Mouse (Mus musculus) neural tube, embryonic 12.5 days (tissue): Measurements from ENCODE around the gene Rpl27a. TPM values are rescaled to one million over a fixed set of nuclear protein-coding genes. Genes with fewer than 3 reads are reported as not detected.

Experiments used
- ATAC-seq: fragments of 200-750 bp; cut with Nextera tagmentation; 2 replicates; pipeline ENCODE4 v1.8.0; 2017; ENCODE audit warnings: low read depth, mild to moderate bottlenecking, moderate TSS enrichment, moderate library complexity; ENCODE audit not compliant: low FRiP score
- H3K27ac ChIP-seq: fragments of 300-500 bp; sonication (generic); 2 replicates; pipeline ENCODE4 v1.5.1; 2016
- H3K27me3 ChIP-seq: fragments of 300-500 bp; sonication (generic); replicated peaks from 2 replicates; pipeline ENCODE4 v1.6.1; 2016; ENCODE audit warnings: mild to moderate bottlenecking
- H3K36me3 ChIP-seq: fragments of 300-500 bp; sonication (generic); 2 replicates; pipeline ENCODE4 v1.6.1; 2016; ENCODE audit warnings: mild to moderate bottlenecking
- H3K4me1 ChIP-seq: fragments of 300-500 bp; sonication (generic); 2 replicates; pipeline ENCODE4 v1.6.1; 2016
- H3K4me2 ChIP-seq: fragments of 300-500 bp; sonication (generic); replicated peaks from 2 replicates; pipeline ENCODE4 v1.6.1; 2016; ENCODE audit warnings: mild to moderate bottlenecking
- H3K4me3 ChIP-seq: fragments of 300-500 bp; sonication (generic); 2 replicates; pipeline ENCODE4 v1.5.1; 2016
- H3K9ac ChIP-seq: fragments of 300-500 bp; sonication (generic); 2 replicates; pipeline ENCODE4 v1.6.1; 2016; ENCODE audit warnings: mild to moderate bottlenecking
- H3K9me3 ChIP-seq: fragments of 300-500 bp; sonication (generic); 2 replicates; pipeline ENCODE4 v1.6.1; 2016; ENCODE audit warnings: mild to moderate bottlenecking
- WGBS: fragments of 180-500 bp; shearing (Covaris S2); methylation state at CpG from one replicate; pipeline ENCODE4 v1.1.7; 2016; 5-methylcytosine and 5-hydroxymethylcytosine counted together
- polyA plus RNA-seq: library from polyadenylated mRNA; unstranded; fragments of >200 nt; fragmentation: Nextera tagmentation; extraction: Ambion mirVana; gene quantifications from 2 replicates; pipeline ENCODE4 v1.2.1, GENCODE M21; 2016

The Rpl27a gene
- polyA plus RNA-seq, 1 experiment from 2014 or later: 88.0 TPM

GRCm38 (mm10) chr7:109528356-109528755 is 9.4 kb downstream of the Rpl27a start:
- Histone ChIP-seq H3K4me3 (no peak overlapping the region), H3K27me3 (no peaks in the 10 kb centered on the region), H3K36me3 (peaks cover 67% of the 10 kb centered on the region), H3K9me3 (no peaks in the 10 kb centered on the region), H3K27ac (no peak overlapping the region), H3K9ac (no peak overlapping the region), H3K4me1 (no peaks in the 10 kb centered on the region), H3K4me2 (no peak overlapping the region)
- 16% methylated on average over 3 of the region's 3 CpGs for WGBS
- ATAC-seq: peak; percentile 80

- 84% methylated on average over 2 of the region's 2 CpGs for WGBS
- H3K36me3 ChIP-seq: peaks cover 60% of the 10 kb centered on the region
- no peak overlapping the region for H3K9ac ChIP-seq
- no peaks in the 10 kb centered on the region for H3K4me1 ChIP-seq
- no peak overlapping the region for H3K27ac ChIP-seq
- H3K27me3 ChIP-seq: no peaks in the 10 kb centered on the region
- H3K4me3 ChIP-seq: no peak overlapping the region
- H3K4me2 ChIP-seq: no peak overlapping the region
- no peaks in the 10 kb centered on the region for H3K9me3 ChIP-seq
- ATAC-seq: no peak
Observed at GRCm38 (mm10) chr7:109529741-109530140, 10.8 kb downstream of the Rpl27a start.

- no peaks in the 10 kb centered on the region for H3K9me3 ChIP-seq
- H3K9ac ChIP-seq: no peak overlapping the region
- 0 out of 2 replicates have a peak, but pooled peaks cover 2% of the 10 kb centered on the region for H3K4me1 ChIP-seq
- H3K4me2 ChIP-seq: no peak overlapping the region
- H3K36me3 ChIP-seq: peaks cover 54% of the 10 kb centered on the region
- WGBS: 85% methylated on average over 5 of the region's 5 CpGs
- no peak overlapping the region for H3K27ac ChIP-seq
- no peaks in the 10 kb centered on the region for H3K27me3 ChIP-seq
- no peak for ATAC-seq
- no peak overlapping the region for H3K4me3 ChIP-seq
Observed at GRCm38 (mm10) chr7:109531501-109531900, 12.6 kb downstream of the Rpl27a start.

GRCm38 (mm10) chr7:109532691-109533090 is 13.7 kb downstream of the Rpl27a start:
- H3K4me1 ChIP-seq: 0 out of 2 replicates have a peak, but pooled peaks cover 7% of the 10 kb centered on the region
- H3K27ac ChIP-seq: no peak overlapping the region
- no peaks in the 10 kb centered on the region for H3K27me3 ChIP-seq
- H3K9me3 ChIP-seq: no peaks in the 10 kb centered on the region
- H3K4me3 ChIP-seq: no peak overlapping the region
- H3K36me3 ChIP-seq: peaks cover 52% of the 10 kb centered on the region
- ATAC-seq: no peak
- no peak overlapping the region for H3K4me2 ChIP-seq
- WGBS: 86% methylated on average over 3 of the region's 3 CpGs
- no peak overlapping the region for H3K9ac ChIP-seq

- ATAC-seq: no peak
- Histone ChIP-seq H3K36me3 (peaks cover 55% of the 10 kb centered on the region), H3K4me1 (0 out of 2 replicates have a peak, but pooled peaks cover 7% of the 10 kb centered on the region), H3K9me3 (no peaks in the 10 kb centered on the region), H3K4me2 (no peak overlapping the region), H3K9ac (no peak overlapping the region), H3K4me3 (no peak overlapping the region), H3K27me3 (no peaks in the 10 kb centered on the region), H3K27ac (no peak overlapping the region)
- 82% methylated on average over 4 of the region's 4 CpGs for WGBS
Observed at GRCm38 (mm10) chr7:109533129-109533528, 14.2 kb downstream of the Rpl27a start.

- Histone ChIP-seq H3K4me3 (no peak overlapping the region), H3K9me3 (no peaks in the 10 kb centered on the region), H3K4me1 (0 out of 2 replicates have a peak, but pooled peaks cover 7% of the 10 kb centered on the region), H3K27ac (no peak overlapping the region), H3K27me3 (no peaks in the 10 kb centered on the region), H3K4me2 (no peak overlapping the region), H3K36me3 (peaks cover 55% of the 10 kb centered on the region), H3K9ac (no peak overlapping the region)
- no peak for ATAC-seq
- 84% methylated on average over 4 of the region's 4 CpGs for WGBS
Observed at GRCm38 (mm10) chr7:109533888-109534287, 14.9 kb downstream of the Rpl27a start.

- no peak for ATAC-seq
- Histone ChIP-seq H3K27me3 (no peaks in the 10 kb centered on the region), H3K4me1 (0 out of 2 replicates have a peak, but pooled peaks cover 7% of the 10 kb centered on the region), H3K4me3 (no peak overlapping the region), H3K9ac (no peak overlapping the region), H3K27ac (no peak overlapping the region), H3K4me2 (no peak overlapping the region), H3K36me3 (peaks cover 58% of the 10 kb centered on the region), H3K9me3 (no peaks in the 10 kb centered on the region)
- 95% methylated on average over 3 of the region's 3 CpGs for WGBS
Observed at GRCm38 (mm10) chr7:109534921-109535320, 16.0 kb downstream of the Rpl27a start.

- no peak overlapping the region for H3K9ac ChIP-seq
- H3K36me3 ChIP-seq: peaks cover 44% of the 10 kb centered on the region
- peak; percentile 29; the same call in 1 of the 2 replicates for ATAC-seq
- no peak overlapping the region for H3K4me2 ChIP-seq
- no peak overlapping the region for H3K4me3 ChIP-seq
- no peaks in the 10 kb centered on the region for H3K9me3 ChIP-seq
- H3K27me3 ChIP-seq: no peaks in the 10 kb centered on the region
- H3K27ac ChIP-seq: no peak overlapping the region
- 64% methylated on average over 4 of the region's 4 CpGs for WGBS
- H3K4me1 ChIP-seq: 0 out of 2 replicates have a peak, but pooled peaks cover 7% of the 10 kb centered on the region
Observed at GRCm38 (mm10) chr7:109536451-109536946, 17.6 kb downstream of the Rpl27a start.

- ATAC-seq: no peak
- Histone ChIP-seq H3K9me3 (no peaks in the 10 kb centered on the region), H3K9ac (no peak overlapping the region), H3K4me1 (0 out of 2 replicates have a peak, but pooled peaks cover 7% of the 10 kb centered on the region), H3K36me3 (peaks cover 51% of the 10 kb centered on the region), H3K4me3 (no peak overlapping the region), H3K27me3 (no peaks in the 10 kb centered on the region), H3K27ac (no peak overlapping the region), H3K4me2 (no peak overlapping the region)
Observed at GRCm38 (mm10) chr7:109540902-109541301, 22.0 kb downstream of the Rpl27a start.

- Histone ChIP-seq H3K4me2 (no peak overlapping the region), H3K27me3 (no peaks in the 10 kb centered on the region), H3K4me3 (no peak overlapping the region), H3K36me3 (peaks cover 49% of the 10 kb centered on the region), H3K4me1 (0 out of 2 replicates have a peak, but pooled peaks cover 2% of the 10 kb centered on the region), H3K9me3 (no peaks in the 10 kb centered on the region), H3K27ac (no peak overlapping the region; the same call in 1 of the 2 replicates), H3K9ac (no peak overlapping the region)
- ATAC-seq: no peak
- WGBS: 92% methylated on average over 10 of the region's 10 CpGs
Observed at GRCm38 (mm10) chr7:109541609-109542363, 22.8 kb downstream of the Rpl27a start.

- H3K27me3 ChIP-seq: no peaks in the 10 kb centered on the region
- no peaks in the 10 kb centered on the region for H3K9me3 ChIP-seq
- H3K4me3 ChIP-seq: no peak overlapping the region
- H3K4me2 ChIP-seq: no peak overlapping the region
- H3K27ac ChIP-seq: no peak overlapping the region
- H3K9ac ChIP-seq: no peak overlapping the region
- H3K4me1 ChIP-seq: no peaks in the 10 kb centered on the region
- 87% methylated on average over 3 of the region's 3 CpGs for WGBS
- ATAC-seq: no peak
- H3K36me3 ChIP-seq: peaks cover 48% of the 10 kb centered on the region
Observed at GRCm38 (mm10) chr7:109542364-109542628, 23.3 kb downstream of the Rpl27a start.

GRCm38 (mm10) chr7:109544792-109545191 is 25.8 kb downstream of the Rpl27a start:
- Histone ChIP-seq H3K27ac (no peak overlapping the region), H3K4me2 (no peak overlapping the region), H3K27me3 (no peaks in the 10 kb centered on the region), H3K9ac (no peak overlapping the region), H3K4me3 (no peak overlapping the region), H3K9me3 (no peaks in the 10 kb centered on the region), H3K4me1 (no peaks in the 10 kb centered on the region), H3K36me3 (peaks cover 38% of the 10 kb centered on the region)
- WGBS: 80% methylated on average over 5 of the region's 5 CpGs
- ATAC-seq: no peak
